Mouse (Mus musculus): ENCODE measurements around the gene Nop2.

The Nop2 gene

GRCm38 (mm10) chr6:125131302-125132156 is at the start of gene Nop2:
TSS of gene Nop2 (plus strand) at chr6:125131909.
- DNase-seq (ENCODE audit: low read depth): peak; percentile 95

GRCm38 (mm10) chr6:125082801-125083386 is 48.8 kb upstream of the Nop2 start:
- DNase-seq (ENCODE audit: low read depth): no peak

- DNase-seq (ENCODE audit: low read depth): peak; percentile 84
Measured at GRCm38 (mm10) chr6:125084424-125084823, 47.3 kb upstream of the Nop2 start.

- DNase-seq (ENCODE audit: low read depth): no peak
Measured at GRCm38 (mm10) chr6:125087937-125088336, 43.8 kb upstream of the Nop2 start.

- DNase-seq (ENCODE audit: low read depth): peak; percentile 98
Measured at GRCm38 (mm10) chr6:125088561-125089321, 43.0 kb upstream of the Nop2 start.

- DNase-seq (ENCODE audit: low read depth): peak; percentile 98
Measured at GRCm38 (mm10) chr6:125089521-125090321, 42.0 kb upstream of the Nop2 start.

- no peak for DNase-seq (ENCODE audit: low read depth)
Measured at GRCm38 (mm10) chr6:125090341-125091085, 41.2 kb upstream of the Nop2 start.

- no peak for DNase-seq (ENCODE audit: low read depth)
Measured at GRCm38 (mm10) chr6:125092372-125092771, 39.3 kb upstream of the Nop2 start.

GRCm38 (mm10) chr6:125094843-125095242 is 36.9 kb upstream of the Nop2 start:
- peak; percentile 62 for DNase-seq (ENCODE audit: low read depth)

GRCm38 (mm10) chr6:125095391-125096278 is 36.1 kb upstream of the Nop2 start, which contains the start of gene Chd4:
TSS of gene Chd4 (plus strand) at chr6:125095981.
- peak; percentile 95 for DNase-seq (ENCODE audit: low read depth)

- no peak for DNase-seq (ENCODE audit: low read depth)
Measured at GRCm38 (mm10) chr6:125096279-125096596, 35.5 kb upstream of the Nop2 start.

- DNase-seq (ENCODE audit: low read depth): peak; percentile 64
Measured at GRCm38 (mm10) chr6:125096597-125097345, 34.9 kb upstream of the Nop2 start.

- DNase-seq (ENCODE audit: low read depth): no peak
Measured at GRCm38 (mm10) chr6:125097346-125097689, 34.4 kb upstream of the Nop2 start.

GRCm38 (mm10) chr6:125097951-125098350 is 33.8 kb upstream of the Nop2 start:
- DNase-seq (ENCODE audit: low read depth): no peak

- DNase-seq (ENCODE audit: low read depth): no peak
Measured at GRCm38 (mm10) chr6:125098513-125098912, 33.2 kb upstream of the Nop2 start.

- DNase-seq (ENCODE audit: low read depth): peak; percentile 73
Measured at GRCm38 (mm10) chr6:125099421-125099971, 32.2 kb upstream of the Nop2 start.

GRCm38 (mm10) chr6:125101444-125101843 is 30.3 kb upstream of the Nop2 start:
- no peak for DNase-seq (ENCODE audit: low read depth)

GRCm38 (mm10) chr6:125104223-125104622 is 27.5 kb upstream of the Nop2 start:
- DNase-seq (ENCODE audit: low read depth): no peak

GRCm38 (mm10) chr6:125107705-125108104 is 24.0 kb upstream of the Nop2 start:
- peak; percentile 42 for DNase-seq (ENCODE audit: low read depth)

Measured in 416B (cell line).